Mouse (Mus musculus): Measurements from ENCODE around the gene Ecd. TPM values are rescaled to one million over a fixed set of nuclear protein-coding genes. Genes with fewer than 3 reads are reported as not detected.

The Ecd gene
- 72.8 TPM for polyA plus RNA-seq (2017; shearing (Covaris generic))

GRCm38 (mm10) chr14:20347991-20348541 is at the start of gene Ecd, which contains the start of gene Fam149b:
Gene Ecd (minus strand): TSS chr14:20348121.
Gene Fam149b (plus strand): TSS chr14:20348162.

GRCm38 (mm10) chr14:20393205-20393913 is 45.4 kb upstream of the Ecd start, which contains the start of gene Mrps16:
Gene Mrps16 (minus strand): TSS chr14:20393634.

GRCm38 (mm10) chr14:20388441-20389129 is 40.7 kb upstream of the Ecd start, which contains the start of gene Dnajc9:
Gene Dnajc9 (minus strand): TSS chr14:20388910.

GRCm38 (mm10) chr14:20294117-20294892 is 53.6 kb downstream of the Ecd start, which contains the start of gene Nudt13:
Gene Nudt13 (plus strand): TSS chr14:20294697.

Other genes with a start within 250 kb of the Ecd start
- 41.8 TPM for gene Saysd1, start 209.6 kb downstream of the Ecd start, polyA plus RNA-seq (2017; shearing (Covaris generic))
- gene Kcnk5, start 166.3 kb downstream of the Ecd start, polyA plus RNA-seq (2017; shearing (Covaris generic)), result 9.8 TPM
- not detected for gene Kcnk16, start 78.9 kb downstream of the Ecd start, polyA plus RNA-seq (2017; shearing (Covaris generic))
- 20.0 TPM for gene Nudt13, start 53.4 kb downstream of the Ecd start, polyA plus RNA-seq (2017; shearing (Covaris generic))
- 74.8 TPM for gene Fam149b, start within 50 bp of the Ecd start, polyA plus RNA-seq (2017; shearing (Covaris generic))
- 142 TPM for gene Dnajc9, start 40.8 kb upstream of the Ecd start, polyA plus RNA-seq (2017; shearing (Covaris generic))
- gene Mrps16, start 45.5 kb upstream of the Ecd start, polyA plus RNA-seq (2017; shearing (Covaris generic)), result 104 TPM
- not detected for gene Cfap70, start 104.1 kb upstream of the Ecd start, polyA plus RNA-seq (2017; shearing (Covaris generic))
- 53.7 TPM for gene Anxa7, start 132.0 kb upstream of the Ecd start, polyA plus RNA-seq (2017; shearing (Covaris generic))
- 1.1 TPM for gene Mss51, start 148.8 kb upstream of the Ecd start, polyA plus RNA-seq (2017; shearing (Covaris generic))
- gene Ppp3cb, start 198.5 kb upstream of the Ecd start, polyA plus RNA-seq (2017; shearing (Covaris generic)), result 13.9 TPM

Data from CD4-positive, CD25-positive, alpha-beta regulatory T cell, adult 9 weeks (primary cell).